Mouse (Mus musculus): ENCODE results near the gene Cdca8. TPM values are rescaled to one million over a fixed set of nuclear protein-coding genes. Genes with fewer than 3 reads are reported as not detected.
A peak's percentile ranks its signal among the peaks of the same experiment; 100 is the strongest.

The Cdca8 gene
- polyA plus RNA-seq, 1 experiment from 2014 or later, result 70.3 TPM

DNA sequence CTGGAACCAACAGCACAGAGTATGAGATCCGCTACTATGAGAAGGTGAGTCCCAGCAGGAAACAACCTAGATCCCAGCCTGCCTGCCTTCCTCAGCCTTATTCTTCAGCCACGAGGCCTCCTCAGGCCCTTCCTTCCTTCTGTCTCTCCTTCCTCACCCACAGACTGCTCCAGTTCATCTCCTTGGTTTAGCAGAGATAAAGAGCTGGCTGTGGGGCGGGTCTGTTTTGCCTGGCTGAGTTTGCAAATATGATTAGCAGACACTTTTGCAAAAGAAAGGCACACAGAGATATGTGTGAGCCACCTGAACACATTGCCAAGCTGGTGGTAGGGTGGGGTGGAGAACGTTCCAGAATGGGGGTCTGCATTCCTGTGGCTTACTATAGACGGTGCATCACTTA, 39.2 kb downstream of the Cdca8 start:
- no peaks in the 10 kb centered on the region for H3K36me3 ChIP-seq (ENCODE audit: control insufficient read depth, insufficient read depth, low read length)
- 44% methylated on average over 5 of the region's 5 CpGs for WGBS
- no peak overlapping the region for H3K4me3 ChIP-seq (ENCODE audit: low read depth, low read length)
- H3K9ac ChIP-seq (ENCODE audit: low read depth, low read length), result no peak overlapping the region
- peaks cover 25% of the 10 kb centered on the region for H3K27me3 ChIP-seq (replicated peaks; ENCODE audit: control insufficient read depth, insufficient read depth, low read length)
- ATAC-seq (ENCODE audit: low read depth) (no peak), DNase-seq (ENCODE audit: low spot score) (no peak)
- no peak overlapping the region for H3K27ac ChIP-seq (replicated peaks; ENCODE audit: low read depth, low read length)
- no peaks in the 10 kb centered on the region for H3K9me3 ChIP-seq (ENCODE audit: control insufficient read depth, low read length)
- no peak overlapping the region for H3K4me2 ChIP-seq (ENCODE audit: low read depth, low read length)
- peaks cover 2% of the 10 kb centered on the region; the same call in 1 of the 2 replicates for H3K4me1 ChIP-seq (ENCODE audit: control insufficient read depth, insufficient read depth, low read length)

DNA sequence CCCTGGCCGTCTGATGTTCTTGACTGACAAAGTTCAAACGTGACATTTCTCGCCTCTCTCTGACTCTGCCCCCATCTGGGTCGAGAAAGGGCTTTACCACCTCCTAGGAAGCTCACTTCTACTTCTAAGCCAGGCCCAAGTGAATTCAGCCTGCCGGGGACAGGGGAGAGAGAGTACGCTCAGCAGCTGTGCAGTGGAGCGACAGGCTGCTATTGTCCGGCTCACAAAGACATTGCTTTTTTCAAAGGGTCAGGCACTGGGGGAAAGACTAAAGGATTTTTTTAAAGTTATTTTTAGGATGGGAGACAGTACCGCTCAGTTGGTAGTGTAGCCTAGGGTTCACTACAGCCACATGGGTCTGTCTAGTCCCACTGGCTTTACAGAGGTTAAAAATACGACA, 40.7 kb downstream of the Cdca8 start:
- Histone ChIP-seq H3K4me1 (ENCODE audit: control insufficient read depth, insufficient read depth, low read length) (peaks cover 4% of the 10 kb centered on the region; the same call in 1 of the 2 replicates), H3K4me2 (ENCODE audit: low read depth, low read length) (no peak overlapping the region), H3K9ac (ENCODE audit: low read depth, low read length) (no peak overlapping the region), H3K36me3 (ENCODE audit: control insufficient read depth, insufficient read depth, low read length) (no peaks in the 10 kb centered on the region), H3K9me3 (ENCODE audit: control insufficient read depth, low read length) (no peaks in the 10 kb centered on the region), H3K27ac (replicated peaks; ENCODE audit: low read depth, low read length) (no peak overlapping the region), H3K4me3 (ENCODE audit: low read depth, low read length) (no peak overlapping the region), H3K27me3 (replicated peaks; ENCODE audit: control insufficient read depth, insufficient read depth, low read length) (peaks cover 40% of the 10 kb centered on the region)
- 51% methylated on average over 10 of the region's 10 CpGs for WGBS
- ATAC-seq (ENCODE audit: low read depth) (no peak), DNase-seq (ENCODE audit: low spot score) (no peak)

- H3K27ac ChIP-seq (replicated peaks; ENCODE audit: low read depth, low read length), result no peak overlapping the region
- no peaks in the 10 kb centered on the region for H3K36me3 ChIP-seq (ENCODE audit: control insufficient read depth, insufficient read depth, low read length)
- peaks cover 4% of the 10 kb centered on the region; the same call in 1 of the 2 replicates for H3K4me1 ChIP-seq (ENCODE audit: control insufficient read depth, insufficient read depth, low read length)
- 0 out of 2 replicates have a peak overlapping the region, but pooled peaks have one; percentile 25 for H3K9ac ChIP-seq (ENCODE audit: low read depth, low read length)
- peaks cover 55% of the 10 kb centered on the region for H3K27me3 ChIP-seq (replicated peaks; ENCODE audit: control insufficient read depth, insufficient read depth, low read length)
- H3K4me2 ChIP-seq (ENCODE audit: low read depth, low read length), result peak overlapping the region; percentile 73
- no peak for DNase-seq (ENCODE audit: low spot score)
- WGBS, result 4% methylated on average over 39 of the region's 83 CpGs
- no peak for ATAC-seq (ENCODE audit: low read depth)
- peak overlapping the region; percentile 41 for H3K4me3 ChIP-seq (ENCODE audit: low read depth, low read length)
- no peaks in the 10 kb centered on the region for H3K9me3 ChIP-seq (ENCODE audit: control insufficient read depth, low read length)
These were observed 44.3 kb downstream of the Cdca8 start for GRCm38 (mm10) chr4:124894508-124895428.

DNA sequence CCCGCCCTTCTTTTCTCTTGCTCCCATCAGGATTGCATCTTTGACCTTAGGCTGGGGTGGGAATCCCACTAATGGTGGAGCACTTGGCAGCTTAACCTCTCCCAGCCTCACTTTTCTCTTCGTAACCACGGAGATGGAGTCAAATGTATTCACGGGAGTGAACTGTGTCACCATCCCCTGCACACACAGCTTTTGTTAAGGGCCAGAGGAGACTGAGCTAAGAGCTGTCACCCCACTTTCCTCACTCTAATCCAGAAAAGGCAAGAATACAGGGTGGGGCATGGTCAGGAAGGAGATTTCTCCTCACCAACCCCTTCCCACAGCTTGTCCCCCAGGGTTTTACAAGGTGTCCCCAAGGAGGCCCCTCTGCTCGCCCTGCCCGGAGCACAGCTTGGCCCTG, 45.3 kb downstream of the Cdca8 start:
- H3K27me3 ChIP-seq (replicated peaks; ENCODE audit: control insufficient read depth, insufficient read depth, low read length), result peaks cover 55% of the 10 kb centered on the region

DNA sequence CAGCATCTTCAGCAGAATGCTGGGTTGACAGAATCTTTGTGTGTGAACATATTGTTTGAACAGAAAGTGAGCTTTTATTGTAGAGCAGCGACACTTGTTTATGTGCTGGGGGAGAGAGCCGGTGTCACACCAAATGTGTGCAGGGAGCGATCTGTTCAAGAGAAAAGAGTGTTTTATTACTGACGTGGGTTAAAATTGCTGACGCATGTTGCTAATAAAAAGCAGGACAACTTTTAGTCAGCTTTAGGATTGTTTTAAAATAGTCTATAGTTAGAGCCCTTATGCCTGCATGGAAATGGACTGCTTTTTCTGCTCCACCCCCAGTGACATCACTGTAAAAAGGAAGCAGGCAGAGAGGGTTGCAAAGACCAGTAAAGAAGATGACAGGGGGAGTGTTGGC, 48.3 kb downstream of the Cdca8 start:
- WGBS, result 67% methylated on average over 5 of the region's 5 CpGs
- H3K27me3 ChIP-seq (replicated peaks; ENCODE audit: control insufficient read depth, insufficient read depth, low read length), result peaks cover 52% of the 10 kb centered on the region

More for the DNA sequence above, 45.3 kb downstream of the Cdca8 start:
- WGBS, result 29% methylated on average over 6 of the region's 6 CpGs
- ATAC-seq (ENCODE audit: low read depth) (no peak), DNase-seq (ENCODE audit: low spot score) (no peak)
- peaks cover 4% of the 10 kb centered on the region; the same call in 1 of the 2 replicates for H3K4me1 ChIP-seq (ENCODE audit: control insufficient read depth, insufficient read depth, low read length)
- H3K9me3 ChIP-seq (ENCODE audit: control insufficient read depth, low read length), result no peaks in the 10 kb centered on the region
- no peak overlapping the region for H3K9ac ChIP-seq (ENCODE audit: low read depth, low read length)
- H3K36me3 ChIP-seq (ENCODE audit: control insufficient read depth, insufficient read depth, low read length), result no peaks in the 10 kb centered on the region
- no peak overlapping the region for H3K4me2 ChIP-seq (ENCODE audit: low read depth, low read length)
- no peak overlapping the region for H3K4me3 ChIP-seq (ENCODE audit: low read depth, low read length)
- no peak overlapping the region for H3K27ac ChIP-seq (replicated peaks; ENCODE audit: low read depth, low read length)

DNA sequence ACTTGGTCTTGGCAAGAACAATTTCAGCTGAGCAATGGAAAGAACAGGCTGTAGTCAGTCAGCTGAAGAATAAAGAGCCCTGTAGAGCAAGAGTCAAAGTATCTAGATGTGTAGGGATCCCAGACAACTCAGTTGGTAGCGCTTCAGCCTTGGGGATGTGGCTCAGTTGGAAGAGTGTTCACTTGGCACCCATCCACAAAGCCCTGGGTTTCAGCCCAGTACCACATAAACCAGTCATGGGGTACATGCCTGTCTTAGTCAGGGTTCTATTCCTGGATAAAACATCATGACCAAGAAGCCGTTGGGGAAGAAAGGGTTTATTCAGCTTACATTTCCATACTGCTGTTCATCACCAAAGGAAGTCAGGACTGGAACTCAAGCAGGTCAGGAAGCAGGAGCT, 49.2 kb downstream of the Cdca8 start:
- peaks cover 2% of the 10 kb centered on the region; the same call in 1 of the 2 replicates for H3K4me1 ChIP-seq (ENCODE audit: control insufficient read depth, insufficient read depth, low read length)
- WGBS, result 97% methylated on average over 2 of the region's 2 CpGs
- peaks cover 52% of the 10 kb centered on the region for H3K27me3 ChIP-seq (replicated peaks; ENCODE audit: control insufficient read depth, insufficient read depth, low read length)
- no peak for ATAC-seq (ENCODE audit: low read depth)
- no peak overlapping the region for H3K4me2 ChIP-seq (ENCODE audit: low read depth, low read length)
- H3K9ac ChIP-seq (ENCODE audit: low read depth, low read length), result no peak overlapping the region
- H3K27ac ChIP-seq (replicated peaks; ENCODE audit: low read depth, low read length), result no peak overlapping the region
- no peak overlapping the region for H3K4me3 ChIP-seq (ENCODE audit: low read depth, low read length)
- DNase-seq (ENCODE audit: low spot score), result no peak
- no peaks in the 10 kb centered on the region for H3K9me3 ChIP-seq (ENCODE audit: control insufficient read depth, low read length)
- H3K36me3 ChIP-seq (ENCODE audit: control insufficient read depth, insufficient read depth, low read length), result no peaks in the 10 kb centered on the region

More for the DNA sequence above, 48.3 kb downstream of the Cdca8 start:
- ATAC-seq (ENCODE audit: low read depth) (no peak), DNase-seq (ENCODE audit: low spot score) (no peak)
- Histone ChIP-seq H3K4me3 (ENCODE audit: low read depth, low read length) (no peak overlapping the region), H3K36me3 (ENCODE audit: control insufficient read depth, insufficient read depth, low read length) (no peaks in the 10 kb centered on the region), H3K4me1 (ENCODE audit: control insufficient read depth, insufficient read depth, low read length) (peaks cover 4% of the 10 kb centered on the region; the same call in 1 of the 2 replicates), H3K27ac (replicated peaks; ENCODE audit: low read depth, low read length) (no peak overlapping the region), H3K9ac (ENCODE audit: low read depth, low read length) (no peak overlapping the region), H3K9me3 (ENCODE audit: control insufficient read depth, low read length) (no peaks in the 10 kb centered on the region), H3K4me2 (ENCODE audit: low read depth, low read length) (no peak overlapping the region)

GRCm38 (mm10) chr4:124888702-124889101, 50.4 kb downstream of the Cdca8 start:
- Histone ChIP-seq H3K4me3 (ENCODE audit: low read depth, low read length) (no peak overlapping the region), H3K27me3 (replicated peaks; ENCODE audit: control insufficient read depth, insufficient read depth, low read length) (peaks cover 49% of the 10 kb centered on the region), H3K27ac (replicated peaks; ENCODE audit: low read depth, low read length) (no peak overlapping the region), H3K4me2 (ENCODE audit: low read depth, low read length) (no peak overlapping the region), H3K9me3 (ENCODE audit: control insufficient read depth, low read length) (no peaks in the 10 kb centered on the region), H3K4me1 (ENCODE audit: control insufficient read depth, insufficient read depth, low read length) (no peaks in the 10 kb centered on the region), H3K9ac (ENCODE audit: low read depth, low read length) (no peak overlapping the region), H3K36me3 (ENCODE audit: control insufficient read depth, insufficient read depth, low read length) (no peaks in the 10 kb centered on the region)
- ATAC-seq (ENCODE audit: low read depth), result no peak
- no peak for DNase-seq (ENCODE audit: low spot score)
- WGBS, result 64% methylated on average over 7 of the region's 7 CpGs

DNA sequence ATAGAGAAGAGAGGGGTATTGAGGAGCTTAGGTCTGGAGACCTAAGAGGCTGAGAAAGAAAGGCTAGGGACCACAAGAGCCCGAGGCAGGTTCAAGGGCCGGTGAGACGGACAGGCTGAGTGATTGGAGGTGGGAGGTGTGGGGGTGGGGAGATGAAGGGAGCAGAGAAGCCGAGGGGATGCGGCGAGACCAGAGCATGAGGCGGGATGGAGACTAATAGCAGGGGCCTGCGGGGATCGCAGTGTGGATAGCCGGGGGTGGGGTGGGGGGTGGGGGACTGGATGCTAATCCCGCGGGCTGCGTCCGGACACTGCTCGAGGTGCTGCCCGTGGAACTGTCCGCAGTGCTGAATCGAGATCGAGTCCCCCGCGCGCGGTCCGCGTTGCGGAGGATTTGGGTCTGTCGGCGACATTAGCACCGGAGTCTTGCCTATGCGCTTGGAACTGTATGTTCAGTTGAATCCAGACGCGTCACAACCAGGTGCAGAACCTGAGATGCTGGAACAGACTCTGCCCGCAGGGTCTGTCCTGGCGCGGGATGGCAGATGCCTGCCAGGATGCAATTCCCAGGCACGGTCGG, 56.9 kb downstream of the Cdca8 start:
- Histone ChIP-seq H3K4me2 (ENCODE audit: low read depth, low read length) (peak overlapping the region; percentile 60), H3K4me1 (ENCODE audit: control insufficient read depth, insufficient read depth, low read length) (peaks cover 8% of the 10 kb centered on the region), H3K36me3 (ENCODE audit: control insufficient read depth, insufficient read depth, low read length) (no peaks in the 10 kb centered on the region), H3K4me3 (ENCODE audit: low read depth, low read length) (peak overlapping the region; percentile 34), H3K27me3 (replicated peaks; ENCODE audit: control insufficient read depth, insufficient read depth, low read length) (peaks cover 64% of the 10 kb centered on the region), H3K9me3 (ENCODE audit: control insufficient read depth, low read length) (peaks cover 6% of the 10 kb centered on the region; the same call in 1 of the 2 replicates), H3K27ac (replicated peaks; ENCODE audit: low read depth, low read length) (no peak overlapping the region), H3K9ac (ENCODE audit: low read depth, low read length) (no peak overlapping the region)
- DNase-seq (ENCODE audit: low spot score) (peak; percentile 55), ATAC-seq (ENCODE audit: low read depth) (peak; percentile 30; the same call in 1 of the 2 replicates)
- WGBS, result 4% methylated on average over 14 of the region's 37 CpGs
